Mouse (Mus musculus): ENCODE data around the gene Sparcl1. TPM values are rescaled to one million over a fixed set of nuclear protein-coding genes. Genes with fewer than 3 reads are reported as not detected.

Gene Sparcl1
- total RNA-seq, 1 experiment: 0.13 TPM

DNA sequence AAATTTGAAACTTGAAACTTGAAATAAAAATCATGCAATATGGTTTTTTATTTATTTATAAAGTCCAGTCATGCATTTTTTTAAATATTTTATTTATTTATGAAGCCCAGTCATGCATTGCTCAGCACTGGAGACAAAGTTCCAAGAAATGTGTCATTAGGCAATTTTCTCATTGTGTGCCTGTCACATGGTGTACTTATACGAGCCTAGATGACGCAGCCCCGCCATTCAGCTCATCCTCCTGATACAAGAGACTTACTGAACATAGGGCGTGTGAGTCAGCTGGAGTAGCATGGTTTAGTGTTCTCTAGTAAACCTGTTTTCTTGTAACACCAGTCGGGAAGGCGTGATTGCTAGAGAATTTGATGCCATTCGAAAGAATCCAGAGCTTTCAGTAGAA is 57.2 kb downstream of the Sparcl1 start:
- Histone ChIP-seq H3K9me3 (ENCODE audit: control insufficient read depth, insufficient read depth, low read depth, low read length) (no peaks in the 10 kb centered on the region), H3K4me3 (ENCODE audit: insufficient read depth in 1 of 2, low read depth in 1 of 2, low read length in 2 of 2, poor library complexity in 1 of 2, severe bottlenecking in 1 of 2) (no peak overlapping the region), H3K9ac (ENCODE audit: insufficient read depth, low read depth, low read length, poor library complexity, severe bottlenecking) (no peak overlapping the region), H3K27ac (ENCODE audit: insufficient read depth, low read depth, low read length, poor library complexity, severe bottlenecking) (no peak overlapping the region), H3K4me1 (ENCODE audit: control insufficient read depth in 2 of 2, insufficient read depth in 2 of 2, low read length in 2 of 2, poor library complexity in 1 of 2) (no peaks in the 10 kb centered on the region), H3K36me3 (ENCODE audit: control insufficient read depth, insufficient read depth, low read length, poor library complexity, severe bottlenecking) (peaks cover 29% of the 10 kb centered on the region)
- in situ Hi-C loops (cut with MboI; ENCODE audit: low sequenced_read_pairs in 2 of 2, unreplicated experiment in 2 of 2): no loop called here
- no peak for DNase-seq (ENCODE audit: low read depth, low spot score)
- TF ChIP-seq CHD2 (IDR thresholded peaks at IDR 0.05; ENCODE audit: low read depth, low read length) (no peak), ZC3H11A (IDR thresholded peaks at IDR 0.05; ENCODE audit: borderline replicate concordance, low read depth, low read length) (no peak), MAFK (IDR thresholded peaks at IDR 0.05; ENCODE audit: insufficient read depth, low read depth, low read length) (no peak), ZNF384 (IDR thresholded peaks at IDR 0.05; ENCODE audit: low read depth, low read length) (no peak), HCFC1 (IDR thresholded peaks at IDR 0.05; ENCODE audit: borderline replicate concordance, insufficient read depth, low read length) (no peak)

DNA sequence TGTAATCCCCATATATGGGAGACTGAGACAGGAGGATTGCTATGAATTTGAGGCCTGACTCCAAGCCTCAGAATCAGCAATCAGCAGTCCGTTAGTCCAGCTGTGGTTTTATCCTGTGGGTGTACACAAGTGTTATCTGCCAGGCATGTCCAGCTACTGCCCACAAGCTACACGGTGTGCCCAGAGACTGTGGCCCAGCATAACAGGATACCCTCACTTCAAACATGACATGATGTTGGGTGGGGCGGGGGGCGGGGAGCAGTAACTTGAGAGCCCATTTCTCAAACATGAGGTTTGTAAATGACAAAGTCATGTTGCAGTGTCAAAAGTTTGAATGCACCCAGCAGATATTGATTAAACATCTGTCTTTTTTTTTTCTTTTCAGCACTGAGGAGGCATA is 57.7 kb downstream of the Sparcl1 start:
- TF ChIP-seq ZNF384 (IDR thresholded peaks at IDR 0.05; ENCODE audit: low read depth, low read length) (no peak), MAFK (IDR thresholded peaks at IDR 0.05; ENCODE audit: insufficient read depth, low read depth, low read length) (no peak), CHD2 (IDR thresholded peaks at IDR 0.05; ENCODE audit: low read depth, low read length) (no peak), ZC3H11A (IDR thresholded peaks at IDR 0.05; ENCODE audit: borderline replicate concordance, low read depth, low read length) (no peak), HCFC1 (IDR thresholded peaks at IDR 0.05; ENCODE audit: borderline replicate concordance, insufficient read depth, low read length) (no peak)
- no peak for DNase-seq (ENCODE audit: low read depth, low spot score)
- H3K4me3 ChIP-seq (ENCODE audit: insufficient read depth in 1 of 2, low read depth in 1 of 2, low read length in 2 of 2, poor library complexity in 1 of 2, severe bottlenecking in 1 of 2): no peak overlapping the region
- in situ Hi-C loops (cut with MboI; ENCODE audit: low sequenced_read_pairs in 2 of 2, unreplicated experiment in 2 of 2): no loop called here
- no peaks in the 10 kb centered on the region for H3K9me3 ChIP-seq (ENCODE audit: control insufficient read depth, insufficient read depth, low read depth, low read length)
- no peak overlapping the region for H3K9ac ChIP-seq (ENCODE audit: insufficient read depth, low read depth, low read length, poor library complexity, severe bottlenecking)
- no peak overlapping the region for H3K27ac ChIP-seq (ENCODE audit: insufficient read depth, low read depth, low read length, poor library complexity, severe bottlenecking)
- H3K36me3 ChIP-seq (ENCODE audit: control insufficient read depth, insufficient read depth, low read length, poor library complexity, severe bottlenecking): peaks cover 28% of the 10 kb centered on the region
- no peaks in the 10 kb centered on the region for H3K4me1 ChIP-seq (ENCODE audit: control insufficient read depth in 2 of 2, insufficient read depth in 2 of 2, low read length in 2 of 2, poor library complexity in 1 of 2)

DNA sequence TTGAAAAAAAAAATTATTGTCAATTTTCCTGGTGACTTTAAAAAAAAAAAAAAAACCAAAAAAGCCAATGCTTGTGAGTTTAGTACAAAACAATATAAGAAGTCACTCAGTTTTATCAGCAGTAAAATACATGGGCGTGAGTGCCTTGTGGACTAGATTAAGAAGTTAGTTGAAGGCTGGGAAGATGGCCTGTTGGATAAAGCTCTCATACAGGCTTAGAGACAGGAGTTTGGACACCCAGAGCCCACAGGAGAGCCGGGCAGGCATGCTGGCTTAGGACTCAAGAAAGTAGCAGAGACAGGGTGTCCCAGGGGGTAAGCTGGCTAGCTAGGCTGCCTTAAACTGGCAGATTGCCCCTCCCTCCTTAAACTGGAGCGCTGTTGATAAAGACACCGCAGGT is 58.6 kb downstream of the Sparcl1 start:
- Histone ChIP-seq H3K36me3 (ENCODE audit: control insufficient read depth, insufficient read depth, low read length, poor library complexity, severe bottlenecking) (peaks cover 23% of the 10 kb centered on the region), H3K9ac (ENCODE audit: insufficient read depth, low read depth, low read length, poor library complexity, severe bottlenecking) (no peak overlapping the region), H3K9me3 (ENCODE audit: control insufficient read depth, insufficient read depth, low read depth, low read length) (no peaks in the 10 kb centered on the region), H3K4me3 (ENCODE audit: insufficient read depth in 1 of 2, low read depth in 1 of 2, low read length in 2 of 2, poor library complexity in 1 of 2, severe bottlenecking in 1 of 2) (no peak overlapping the region), H3K4me1 (ENCODE audit: control insufficient read depth in 2 of 2, insufficient read depth in 2 of 2, low read length in 2 of 2, poor library complexity in 1 of 2) (peaks cover 0 to 3% of the 10 kb centered on the region in 2 experiments; a peak in 2 of 4 replicates), H3K27ac (ENCODE audit: insufficient read depth, low read depth, low read length, poor library complexity, severe bottlenecking) (no peak overlapping the region)
- TF ChIP-seq MAFK (IDR thresholded peaks at IDR 0.05; ENCODE audit: insufficient read depth, low read depth, low read length) (no peak), HCFC1 (IDR thresholded peaks at IDR 0.05; ENCODE audit: borderline replicate concordance, insufficient read depth, low read length) (no peak), CHD2 (IDR thresholded peaks at IDR 0.05; ENCODE audit: low read depth, low read length) (no peak), ZC3H11A (IDR thresholded peaks at IDR 0.05; ENCODE audit: borderline replicate concordance, low read depth, low read length) (no peak), ZNF384 (IDR thresholded peaks at IDR 0.05; ENCODE audit: low read depth, low read length) (no peak)
- in situ Hi-C loops (cut with MboI; ENCODE audit: low sequenced_read_pairs in 2 of 2, unreplicated experiment in 2 of 2): no loop called here
- no peak for DNase-seq (ENCODE audit: low read depth, low spot score)

DNA sequence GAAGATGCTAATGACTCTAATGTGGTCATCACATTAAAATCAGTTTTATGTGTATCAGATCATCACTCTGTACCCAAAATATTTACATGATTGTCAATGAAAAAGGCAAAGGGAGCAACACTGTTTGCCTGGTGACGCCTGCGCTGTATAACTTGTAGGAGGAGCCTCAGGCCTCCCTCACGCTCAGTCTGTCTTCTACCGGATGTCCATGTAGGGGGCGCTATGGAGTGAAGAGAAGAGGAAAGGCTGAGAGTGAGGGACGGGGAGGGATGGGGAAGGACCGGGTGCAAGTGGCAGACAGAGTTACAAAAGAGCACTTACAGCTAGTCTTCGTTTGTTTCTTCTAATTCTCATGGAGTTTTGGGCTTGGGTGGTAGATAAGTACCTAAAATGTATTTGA is 60.6 kb downstream of the Sparcl1 start:
- in situ Hi-C loops (cut with MboI; ENCODE audit: low sequenced_read_pairs in 2 of 2, unreplicated experiment in 2 of 2): no loop called here
- H3K9me3 ChIP-seq (ENCODE audit: control insufficient read depth, insufficient read depth, low read depth, low read length): no peaks in the 10 kb centered on the region
- H3K4me1 ChIP-seq (ENCODE audit: control insufficient read depth in 2 of 2, insufficient read depth in 2 of 2, low read length in 2 of 2, poor library complexity in 1 of 2): peaks cover 0 to 4% of the 10 kb centered on the region in 2 experiments; a peak in 2 of 4 replicates
- TF ChIP-seq ZC3H11A (IDR thresholded peaks at IDR 0.05; ENCODE audit: borderline replicate concordance, low read depth, low read length): no peak
- no peak for TF ChIP-seq HCFC1 (IDR thresholded peaks at IDR 0.05; ENCODE audit: borderline replicate concordance, insufficient read depth, low read length)
- no peak for TF ChIP-seq MAFK (IDR thresholded peaks at IDR 0.05; ENCODE audit: insufficient read depth, low read depth, low read length)
- TF ChIP-seq ZNF384 (IDR thresholded peaks at IDR 0.05; ENCODE audit: low read depth, low read length): no peak
- no peak for TF ChIP-seq CHD2 (IDR thresholded peaks at IDR 0.05; ENCODE audit: low read depth, low read length)
- no peak overlapping the region for H3K9ac ChIP-seq (ENCODE audit: insufficient read depth, low read depth, low read length, poor library complexity, severe bottlenecking)
- H3K36me3 ChIP-seq (ENCODE audit: control insufficient read depth, insufficient read depth, low read length, poor library complexity, severe bottlenecking): peaks cover 16% of the 10 kb centered on the region
- no peak overlapping the region for H3K4me3 ChIP-seq (ENCODE audit: insufficient read depth in 1 of 2, low read depth in 1 of 2, low read length in 2 of 2, poor library complexity in 1 of 2, severe bottlenecking in 1 of 2)
- no peak overlapping the region for H3K27ac ChIP-seq (ENCODE audit: insufficient read depth, low read depth, low read length, poor library complexity, severe bottlenecking)
- peak; percentile 68 for DNase-seq (ENCODE audit: low read depth, low spot score)

DNA sequence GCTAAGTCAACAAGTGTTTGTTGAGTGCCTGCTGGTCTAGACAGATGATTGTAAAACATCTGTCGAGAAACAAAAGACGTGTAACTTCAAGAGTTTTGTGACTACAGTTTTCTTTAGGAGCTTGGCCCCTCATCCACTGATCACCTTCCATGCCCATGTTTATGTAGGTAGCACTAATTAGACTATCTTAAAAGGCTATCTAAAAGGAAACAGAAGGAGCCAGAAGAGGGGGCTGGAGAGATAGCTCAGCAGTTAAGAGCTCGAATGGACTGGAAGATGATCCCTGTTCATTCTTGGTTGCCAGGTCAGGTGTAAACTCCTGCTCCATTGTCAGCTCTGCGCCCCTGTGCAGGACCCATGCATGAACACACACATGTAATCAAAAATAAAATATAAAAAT is 65.4 kb downstream of the Sparcl1 start:
- H3K27ac ChIP-seq (ENCODE audit: insufficient read depth, low read depth, low read length, poor library complexity, severe bottlenecking): no peak overlapping the region
- TF ChIP-seq ZC3H11A (IDR thresholded peaks at IDR 0.05; ENCODE audit: borderline replicate concordance, low read depth, low read length) (no peak), MAFK (IDR thresholded peaks at IDR 0.05; ENCODE audit: insufficient read depth, low read depth, low read length) (no peak), CHD2 (IDR thresholded peaks at IDR 0.05; ENCODE audit: low read depth, low read length) (no peak), HCFC1 (IDR thresholded peaks at IDR 0.05; ENCODE audit: borderline replicate concordance, insufficient read depth, low read length) (no peak), ZNF384 (IDR thresholded peaks at IDR 0.05; ENCODE audit: low read depth, low read length) (no peak)
- no peak for DNase-seq (ENCODE audit: low read depth, low spot score)
- H3K4me1 ChIP-seq (ENCODE audit: control insufficient read depth in 2 of 2, insufficient read depth in 2 of 2, low read length in 2 of 2, poor library complexity in 1 of 2): peaks cover 1 to 6% of the 10 kb centered on the region in 2 experiments; a peak in 2 of 4 replicates
- H3K4me3 ChIP-seq (ENCODE audit: insufficient read depth in 1 of 2, low read depth in 1 of 2, low read length in 2 of 2, poor library complexity in 1 of 2, severe bottlenecking in 1 of 2): peak overlapping the region in 1 of 2 experiments; percentile 96; a peak in 2 of 4 replicates
- peaks cover 7% of the 10 kb centered on the region for H3K36me3 ChIP-seq (ENCODE audit: control insufficient read depth, insufficient read depth, low read length, poor library complexity, severe bottlenecking)
- no peak overlapping the region for H3K9ac ChIP-seq (ENCODE audit: insufficient read depth, low read depth, low read length, poor library complexity, severe bottlenecking)
- H3K9me3 ChIP-seq (ENCODE audit: control insufficient read depth, insufficient read depth, low read depth, low read length): no peaks in the 10 kb centered on the region
- in situ Hi-C loops (cut with MboI; ENCODE audit: low sequenced_read_pairs in 2 of 2, unreplicated experiment in 2 of 2): no loop called here
